Mouse (Mus musculus) adrenal gland, adult 2 months (tissue): ENCODE results near the gene Snx8. TPM values are rescaled to one million over a fixed set of nuclear protein-coding genes. Genes with fewer than 3 reads are reported as not detected.
"Not testable (repeated sequence)": the region's sequence is repeated elsewhere in the genome, so short reads cannot be mapped to it uniquely, and the experiment has no call there.

Experiments used
- DNase-seq: peaks from one replicate; pipeline ENCODE4 v3.0.0; 2021
- polyA plus RNA-seq: library from polyadenylated mRNA; depleted of rRNA; stranded (reverse); fragments of >200 nt; gene quantifications from 2 replicates; pipeline ENCODE4 v1.2.3, GENCODE M21; 2012
- total RNA-seq, 2 experiments: library from RNA; stranded (reverse); gene quantifications; 2 replicates each; pipeline ENCODE4 v1.2.3; 2021

Snx8 gene
- total and polyA plus RNA-seq, 3 experiments: 12.4 to 19.1 (median 13.9) TPM

- no peak for DNase-seq
These were observed 4.6 kb downstream of the Snx8 start for GRCm38 (mm10) chr5:140384462-140384861.

- DNase-seq: no peak
These were observed 5.5 kb downstream of the Snx8 start for GRCm38 (mm10) chr5:140383559-140383958.

- no peak for DNase-seq
These were observed 6.4 kb downstream of the Snx8 start for GRCm38 (mm10) chr5:140382688-140383087.

GRCm38 (mm10) chr5:140381156-140381555 lies 7.9 kb downstream of the Snx8 start:
- no peak for DNase-seq

- no peak for DNase-seq
These were observed 9.8 kb downstream of the Snx8 start for GRCm38 (mm10) chr5:140379299-140379698.

- no peak for DNase-seq
These were observed 10.8 kb downstream of the Snx8 start for GRCm38 (mm10) chr5:140378121-140378853.

GRCm38 (mm10) chr5:140375249-140375829 lies 13.7 kb downstream of the Snx8 start:
- DNase-seq: no peak

GRCm38 (mm10) chr5:140374226-140374625 lies 14.8 kb downstream of the Snx8 start:
- DNase-seq: no peak

GRCm38 (mm10) chr5:140373711-140374110 lies 15.4 kb downstream of the Snx8 start:
- DNase-seq: no peak

- DNase-seq: no peak
These were observed 17.4 kb downstream of the Snx8 start for GRCm38 (mm10) chr5:140371671-140372070.

GRCm38 (mm10) chr5:140370446-140371254 lies 18.4 kb downstream of the Snx8 start:
- peak; percentile 41 for DNase-seq

- no peak for DNase-seq
These were observed 19.6 kb downstream of the Snx8 start for GRCm38 (mm10) chr5:140369466-140369865.

- no peak for DNase-seq
These were observed 20.1 kb downstream of the Snx8 start for GRCm38 (mm10) chr5:140368926-140369325.

- DNase-seq: not testable (repeated sequence)
These were observed 20.9 kb downstream of the Snx8 start for GRCm38 (mm10) chr5:140368126-140368525.

GRCm38 (mm10) chr5:140364415-140364814 lies 24.6 kb downstream of the Snx8 start:
- DNase-seq: no peak

- DNase-seq: no peak
These were observed 29.0 kb downstream of the Snx8 start for GRCm38 (mm10) chr5:140359930-140360674.

- DNase-seq: no peak
These were observed 31.6 kb downstream of the Snx8 start for GRCm38 (mm10) chr5:140357466-140357865.

- DNase-seq: no peak
These were observed 33.1 kb downstream of the Snx8 start for GRCm38 (mm10) chr5:140355934-140356333.

- DNase-seq: no peak
These were observed 36.7 kb downstream of the Snx8 start for GRCm38 (mm10) chr5:140352352-140352751.

- DNase-seq: no peak
These were observed 38.1 kb downstream of the Snx8 start for GRCm38 (mm10) chr5:140350731-140351497.

- DNase-seq: no peak
These were observed 39.2 kb downstream of the Snx8 start for GRCm38 (mm10) chr5:140349882-140350281.
